Comparison of ENCODE assay signal across 8 mouse cellular contexts in genomic region chr5:135982398-135982797, GRCm38 (mm10). TPM values are rescaled to one million over a fixed set of nuclear protein-coding genes. Genes with fewer than 3 reads are reported as not detected.
DNase-seq lines count a peak whose midpoint lies in the region; TF ChIP-seq lines count a peak whose summit lies in the region.

No protein-coding gene starts in this region.

- no peak for TF ChIP-seq POLR2A in kidney, adult 2 months (IDR thresholded peaks at IDR 0.05; ENCODE audit: low read depth, low read length)

- no peak for DNase-seq in left cerebral cortex, adult 2 months (ENCODE audit: extremely low spot score in 1 of 2, low spot score in 2 of 2)
- no peak for DNase-seq in left cerebral cortex, adult 9 months (ENCODE audit: low spot score in 2 of 2)
- DNase-seq in c-Kit-positive CD71-negative TER-119-negative erythroid progenitor cells, embryonic 14.5 days (ENCODE audit: low read depth): peak; percentile 38
- DNase-seq in gastrocnemius, adult 2 months: peak; percentile 77
- DNase-seq in kidney, adult 2 months: peak; percentile 72
- peak; percentile 56 to 73 for DNase-seq in lung, postnatal 4 days
- DNase-seq in frontal cortex, postnatal 25 days (ENCODE audit: low spot score in 2 of 2): no peak

- intact Hi-C loops in left cerebral cortex, adult 2 months (cut with DNase I): loop anchor here (1.0 to 5.0 kb wide), 2 partner anchors 80 to 205 kb away; no protein-coding TSS in a partner anchor
- intact Hi-C loops in gastrocnemius, adult 2 months (cut with DNase I): loop anchor here (1.0 to 5.0 kb wide), 2 partner anchors 45 to 79 kb away; no protein-coding TSS in a partner anchor

- 44% methylated on average over 6 of the region's 6 CpGs for WGBS in kidney, adult 2 months

- H3K27me3 ChIP-seq in E14TG2a.4 (ENCODE audit: insufficient read depth, low read length): peaks cover 12% of the 10 kb centered on the region; the same call in 1 of the 2 replicates
- no peaks in the 10 kb centered on the region for H3K27me3 ChIP-seq in kidney, adult 2 months (replicated peaks; ENCODE audit: control insufficient read depth, insufficient read depth, low read length)

- no peak overlapping the region for H3K4me3 ChIP-seq in left cerebral cortex, adult 2 months
- no peak overlapping the region for H3K4me3 ChIP-seq in E14TG2a.4 (replicated peaks; ENCODE audit: low read length)
- peak overlapping the region; percentile 49 for H3K4me3 ChIP-seq in gastrocnemius, adult 2 months
- no peak overlapping the region for H3K4me3 ChIP-seq in kidney, adult 2 months (ENCODE audit: insufficient read depth, low read depth, low read length)

- peaks cover 6% of the 10 kb centered on the region for H3K9me3 ChIP-seq in E14TG2a.4 (ENCODE audit: low read length)

- no peaks in the 10 kb centered on the region for H3K36me3 ChIP-seq in E14TG2a.4 (ENCODE audit: insufficient read depth, low read length)
- H3K36me3 ChIP-seq in kidney, adult 2 months (ENCODE audit: control insufficient read depth, insufficient read depth, low read length): no peaks in the 10 kb centered on the region

- H3K4me1 ChIP-seq in E14TG2a.4 (replicated peaks; ENCODE audit: low read depth, low read length): peaks cover 58% of the 10 kb centered on the region
- H3K4me1 ChIP-seq in kidney, adult 2 months (ENCODE audit: control insufficient read depth, insufficient read depth, low read length): no peaks in the 10 kb centered on the region

- no peak overlapping the region for H3K27ac ChIP-seq in left cerebral cortex, adult 2 months
- H3K27ac ChIP-seq in gastrocnemius, adult 2 months: no peak overlapping the region
- H3K27ac ChIP-seq in kidney, adult 2 months (ENCODE audit: insufficient read depth, low read depth, low read length): no peak overlapping the region

- TF ChIP-seq CTCF in left cerebral cortex, adult 2 months (IDR thresholded peaks at IDR 0.05): peak; percentile 81
- peak; percentile 78 for TF ChIP-seq CTCF in E14TG2a.4 (conservative IDR thresholded peaks at IDR 0.05; ENCODE audit: low read length)
- TF ChIP-seq CTCF in gastrocnemius, adult 2 months (IDR thresholded peaks at IDR 0.05): peak; percentile 95
- peak; percentile 98 for TF ChIP-seq CTCF in kidney, adult 2 months (conservative IDR thresholded peaks at IDR 0.05; ENCODE audit: insufficient read depth, insufficient read length, low read depth, low read length)

RNA-seq across cellular contexts. Expression of gene Zp3, which starts 2.5 kb away (rescaled TPM):
- total RNA-seq in left cerebral cortex, adult 2 months (2021): not detected
- total RNA-seq in gastrocnemius, adult 2 months (2021): not detected
- polyA plus RNA-seq in kidney, adult 2 months (2012; rRNA removed): 0.08 TPM in 1 of 2 replicates, not detected in the other

RNA-seq across cellular contexts. Expression of gene Ssc4d, which starts 8.1 kb away (rescaled TPM):
- total RNA-seq in left cerebral cortex, adult 2 months (2021): 1 to 10 TPM; 1.3 to 1.5 TPM
- total RNA-seq in gastrocnemius, adult 2 months (2021): under 1 TPM; 0.22 to 0.59 TPM
- polyA plus RNA-seq in kidney, adult 2 months (2012; rRNA removed): 4.3 and 5.0 TPM in 2 replicates

RNA-seq across cellular contexts. Expression of gene Dtx2, which starts 12.2 kb away (rescaled TPM):
- total RNA-seq in left cerebral cortex, adult 2 months (2021): 1 to 10 TPM; 8.0 to 9.5 TPM
- 1 to 10 TPM; 6.5 to 8.2 TPM for total RNA-seq in gastrocnemius, adult 2 months (2021)
- polyA plus RNA-seq in kidney, adult 2 months (2012; rRNA removed): 16.3 and 16.7 TPM in 2 replicates

RNA-seq across cellular contexts. Expression of gene Ywhag, which starts 48.0 kb away (rescaled TPM):
- total RNA-seq in left cerebral cortex, adult 2 months (2021): 1,000 to 10,000 TPM; 1,191 to 1,224 TPM
- total RNA-seq in gastrocnemius, adult 2 months (2021): 100 to 1,000 TPM; 289 to 303 TPM
- polyA plus RNA-seq in kidney, adult 2 months (2012; rRNA removed): 47.9 and 57.1 TPM in 2 replicates

RNA-seq across cellular contexts. Expression of gene Upk3b, which starts 55.9 kb away (rescaled TPM):
- not detected for total RNA-seq in left cerebral cortex, adult 2 months (2021)
- not detected for total RNA-seq in gastrocnemius, adult 2 months (2021)
- 7.7 and 8.1 TPM in 2 replicates for polyA plus RNA-seq in kidney, adult 2 months (2012; rRNA removed)

Comparison
In these comparisons a context has a peak if more than half of its experiments do, and no peak if none do; other contexts are left out.
1. DNase-seq: peak in c-Kit-positive CD71-negative TER-119-negative erythroid progenitor cells, embryonic 14.5 days (single experiment), gastrocnemius, adult 2 months (single experiment), kidney, adult 2 months (single experiment) and lung, postnatal 4 days (2 of 2); none in left cerebral cortex, adult 2 months (0 of 2), left cerebral cortex, adult 9 months (0 of 2) and frontal cortex, postnatal 25 days (0 of 2).
2. Peak in every context shown above with its lines, with median percentiles within 50 percentile points of each other: CTCF ChIP-seq.